Mouse (Mus musculus) kidney, adult 2 months (tissue): ENCODE data around the gene Snx30.

Source experiments
- CTCF ChIP-seq: fragments of 200-500 bp; conservative IDR thresholded peaks from 2 replicates; pipeline ENCODE4 v1.5.1; 2011; ENCODE audit warnings: low read depth, mild to moderate bottlenecking, control low read depth, low read length, moderate library complexity, mixed read lengths; ENCODE audit not compliant: insufficient read depth, insufficient read length
- POLR2A ChIP-seq: fragments of 200-500 bp; IDR thresholded peaks from one replicate; pipeline ENCODE4 v1.6.1; 2011; ENCODE audit warnings: low read depth, low read length, control low read depth

GRCm38 (mm10) chr4:59860431-59860830 lies 54.8 kb downstream of the Snx30 start:
- no peak for TF ChIP-seq CTCF
- no peak for TF ChIP-seq POLR2A
